Mouse (Mus musculus): ENCODE data around the gene Wnt8b. TPM values are rescaled to one million over a fixed set of nuclear protein-coding genes. Genes with fewer than 3 reads are reported as not detected.
"Not testable (repeated sequence)": the region's sequence is repeated elsewhere in the genome, so short reads cannot be mapped to it uniquely, and the experiment has no call there.

Wnt8b gene
- polyA plus RNA-seq, 1 experiment, result not detected

DNA sequence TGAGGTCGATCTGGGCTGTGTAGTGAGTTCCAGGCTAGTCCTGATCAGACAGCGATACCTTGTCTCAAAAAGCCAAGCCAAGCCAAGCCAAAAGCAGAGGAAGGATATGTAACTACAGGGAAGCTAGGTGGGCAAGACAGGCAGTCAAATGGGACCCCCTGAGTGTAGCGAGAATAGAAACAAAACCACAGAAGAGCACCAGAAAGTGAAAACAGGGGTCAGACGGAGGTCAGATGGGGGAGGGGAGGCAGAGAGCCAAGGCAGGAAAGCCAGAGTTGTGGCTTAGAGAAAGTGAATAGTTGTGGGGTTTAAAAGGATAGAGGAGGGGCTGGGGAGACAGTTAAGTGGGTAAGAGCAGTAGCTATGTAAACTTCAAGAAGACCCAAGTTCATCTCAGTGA lies 31.8 kb upstream of the Wnt8b start:
- Histone ChIP-seq H3K27ac (ENCODE audit: control insufficient read depth, insufficient read depth, low read depth, low read length, poor library complexity) (no peak overlapping the region), H3K4me3 (replicated peaks; ENCODE audit: control insufficient read depth, low read depth, low read length) (no peak overlapping the region), H3K4me1 (ENCODE audit: control insufficient read depth, insufficient read depth, low read length) (peaks cover 4% of the 10 kb centered on the region; the same call in 1 of the 2 replicates)
- 20% methylated on average over 4 of the region's 4 CpGs for WGBS
- TF ChIP-seq POLR2A (IDR thresholded peaks at IDR 0.05; ENCODE audit: borderline replicate concordance, control insufficient read depth, low read depth, low read length) (no peak), CTCF (IDR thresholded peaks at IDR 0.05; ENCODE audit: control insufficient read depth, insufficient read depth, low read length) (no peak)

DNA sequence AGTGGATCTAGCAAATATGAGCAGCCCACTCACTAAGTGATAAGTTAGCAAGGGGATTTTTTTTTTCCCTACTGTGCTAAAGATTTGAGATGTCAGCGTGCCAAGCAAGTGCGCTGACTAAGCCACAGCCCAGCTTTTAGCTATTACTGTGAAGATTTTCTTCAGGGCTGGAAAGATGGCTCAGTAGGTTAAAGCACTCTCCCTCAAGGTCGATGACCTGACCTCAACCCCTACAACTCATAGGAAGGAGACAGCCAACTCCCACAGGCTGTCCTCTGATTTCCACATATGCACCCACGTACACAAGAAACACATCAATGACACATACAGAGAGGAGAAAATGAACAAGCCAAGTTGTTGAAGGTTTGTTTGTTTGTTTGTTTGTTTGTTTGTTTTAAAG lies 31.1 kb upstream of the Wnt8b start:
- 79% methylated on average over 4 of the region's 4 CpGs for WGBS
- TF ChIP-seq CTCF (IDR thresholded peaks at IDR 0.05; ENCODE audit: control insufficient read depth, insufficient read depth, low read length), result no peak
- TF ChIP-seq POLR2A (IDR thresholded peaks at IDR 0.05; ENCODE audit: borderline replicate concordance, control insufficient read depth, low read depth, low read length), result no peak
- Histone ChIP-seq H3K4me1 (ENCODE audit: control insufficient read depth, insufficient read depth, low read length) (peaks cover 4% of the 10 kb centered on the region; the same call in 1 of the 2 replicates), H3K4me3 (replicated peaks; ENCODE audit: control insufficient read depth, low read depth, low read length) (no peak overlapping the region), H3K27ac (ENCODE audit: control insufficient read depth, insufficient read depth, low read depth, low read length, poor library complexity) (no peak overlapping the region)

DNA sequence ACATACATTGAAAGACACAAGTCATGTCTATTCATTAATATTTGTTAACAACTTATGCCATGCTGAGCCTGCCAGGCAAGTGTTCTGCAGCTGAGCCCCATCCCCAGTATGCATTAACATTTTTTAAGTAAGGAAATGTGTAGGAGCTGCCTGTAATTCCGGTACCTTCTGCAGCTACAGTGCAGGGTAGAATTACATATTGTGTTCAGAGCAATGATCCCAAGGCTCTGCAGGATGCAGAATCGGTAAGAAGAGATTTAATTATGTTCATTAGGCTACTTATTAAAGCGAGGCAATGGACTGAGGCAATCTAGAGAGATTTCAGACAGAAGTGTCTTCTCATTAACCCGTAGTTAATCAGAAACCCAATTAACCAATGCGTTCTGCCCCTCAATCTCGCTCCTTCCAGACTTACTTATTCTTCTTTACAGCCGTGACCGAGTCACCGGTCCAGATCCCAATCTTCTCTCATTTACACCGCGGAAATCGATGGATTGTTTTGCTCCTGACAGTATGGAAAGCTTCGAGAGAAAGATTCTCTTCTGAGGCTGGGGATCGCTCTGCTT lies 27.2 kb upstream of the Wnt8b start:
- 82% methylated on average over 14 of the region's 14 CpGs for WGBS
- not testable (repeated sequence) for H3K27ac ChIP-seq (ENCODE audit: control insufficient read depth, insufficient read depth, low read depth, low read length, poor library complexity); H3K4me1 ChIP-seq (ENCODE audit: control insufficient read depth, insufficient read depth, low read length); H3K4me3 ChIP-seq (replicated peaks; ENCODE audit: control insufficient read depth, low read depth, low read length)

GRCm38 (mm10) chr19:44474158-44474557 lies 19.1 kb upstream of the Wnt8b start:
- peak; percentile 97 for TF ChIP-seq CTCF (IDR thresholded peaks at IDR 0.05; ENCODE audit: control insufficient read depth, insufficient read depth, low read length)
- no peak for TF ChIP-seq POLR2A (IDR thresholded peaks at IDR 0.05; ENCODE audit: borderline replicate concordance, control insufficient read depth, low read depth, low read length)
- Histone ChIP-seq H3K27ac (ENCODE audit: control insufficient read depth, insufficient read depth, low read depth, low read length, poor library complexity) (no peak overlapping the region), H3K4me1 (ENCODE audit: control insufficient read depth, insufficient read depth, low read length) (no peaks in the 10 kb centered on the region), H3K4me3 (replicated peaks; ENCODE audit: control insufficient read depth, low read depth, low read length) (no peak overlapping the region)
- 4% methylated on average over 10 of the region's 10 CpGs for WGBS

- no peak for TF ChIP-seq CTCF (IDR thresholded peaks at IDR 0.05; ENCODE audit: control insufficient read depth, insufficient read depth, low read length)
- TF ChIP-seq POLR2A (IDR thresholded peaks at IDR 0.05; ENCODE audit: borderline replicate concordance, control insufficient read depth, low read depth, low read length), result no peak
- WGBS, result 80% methylated on average over 6 of the region's 6 CpGs
- Histone ChIP-seq H3K27ac (ENCODE audit: control insufficient read depth, insufficient read depth, low read depth, low read length, poor library complexity) (no peak overlapping the region), H3K4me3 (replicated peaks; ENCODE audit: control insufficient read depth, low read depth, low read length) (no peak overlapping the region), H3K4me1 (ENCODE audit: control insufficient read depth, insufficient read depth, low read length) (no peaks in the 10 kb centered on the region)
Measured at GRCm38 (mm10) chr19:44475268-44475667, 18.0 kb upstream of the Wnt8b start.

GRCm38 (mm10) chr19:44476541-44476940 lies 16.7 kb upstream of the Wnt8b start:
- Histone ChIP-seq H3K4me1 (ENCODE audit: control insufficient read depth, insufficient read depth, low read length) (no peaks in the 10 kb centered on the region), H3K4me3 (replicated peaks; ENCODE audit: control insufficient read depth, low read depth, low read length) (no peak overlapping the region), H3K27ac (ENCODE audit: control insufficient read depth, insufficient read depth, low read depth, low read length, poor library complexity) (no peak overlapping the region)
- 49% methylated on average over 3 of the region's 3 CpGs for WGBS
- TF ChIP-seq POLR2A (IDR thresholded peaks at IDR 0.05; ENCODE audit: borderline replicate concordance, control insufficient read depth, low read depth, low read length), result no peak
- no peak for TF ChIP-seq CTCF (IDR thresholded peaks at IDR 0.05; ENCODE audit: control insufficient read depth, insufficient read depth, low read length)

GRCm38 (mm10) chr19:44487266-44487665 lies 6.0 kb upstream of the Wnt8b start:
- peak; percentile 86 for TF ChIP-seq CTCF (IDR thresholded peaks at IDR 0.05; ENCODE audit: control insufficient read depth, insufficient read depth, low read length)
- no peak for TF ChIP-seq POLR2A (IDR thresholded peaks at IDR 0.05; ENCODE audit: borderline replicate concordance, control insufficient read depth, low read depth, low read length)
- 12% methylated on average over 8 of the region's 8 CpGs for WGBS
- H3K4me1 ChIP-seq (ENCODE audit: control insufficient read depth, insufficient read depth, low read length), result no peaks in the 10 kb centered on the region
- H3K4me3 ChIP-seq (replicated peaks; ENCODE audit: control insufficient read depth, low read depth, low read length), result no peak overlapping the region
- no peak overlapping the region for H3K27ac ChIP-seq (ENCODE audit: control insufficient read depth, insufficient read depth, low read depth, low read length, poor library complexity)

DNA sequence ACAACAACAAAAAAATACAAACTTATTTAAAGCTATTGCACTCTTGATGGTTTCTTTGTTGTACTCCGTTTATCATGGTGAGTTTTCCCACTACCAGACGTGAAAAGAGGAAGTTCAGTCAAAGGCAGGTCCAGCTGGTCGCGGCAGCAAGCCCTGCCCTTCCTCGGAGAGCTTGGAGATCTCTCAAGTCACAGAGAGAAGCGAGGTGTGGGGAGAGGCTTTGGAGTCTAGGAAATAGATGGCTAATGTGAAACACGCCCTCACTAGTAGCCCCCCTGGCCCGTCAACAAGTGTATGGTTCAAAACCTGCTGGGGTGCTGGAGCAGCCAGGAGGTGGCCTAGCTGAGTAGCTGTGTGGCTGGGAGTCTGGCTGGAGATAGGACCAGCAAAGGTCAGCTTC lies 3.2 kb downstream of the Wnt8b start:
- WGBS, result under 1% methylated on average over 8 of the region's 8 CpGs
- H3K27ac ChIP-seq (ENCODE audit: control insufficient read depth, insufficient read depth, low read depth, low read length, poor library complexity), result no peak overlapping the region

DNA sequence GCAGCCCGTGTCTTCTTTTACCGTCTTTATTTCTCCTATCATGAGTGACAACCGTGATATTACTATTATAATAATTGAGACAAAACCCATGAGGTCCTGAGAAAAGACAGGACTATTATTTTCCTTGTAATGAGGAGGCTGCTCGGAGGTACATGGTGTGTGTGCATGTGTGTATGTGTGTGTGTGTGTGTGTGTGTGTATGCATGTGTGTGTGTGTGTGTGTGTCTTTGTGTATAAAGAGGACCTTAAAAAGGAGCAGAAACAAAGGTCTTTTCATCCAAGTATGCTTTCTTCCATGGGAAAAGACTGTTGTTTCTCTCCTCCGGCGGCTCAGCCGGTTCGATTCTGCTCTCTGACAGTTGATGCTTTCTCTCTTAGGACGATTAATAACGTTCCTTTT lies 3.7 kb downstream of the Wnt8b start:
- Histone ChIP-seq H3K27ac (ENCODE audit: control insufficient read depth, insufficient read depth, low read depth, low read length, poor library complexity) (no peak overlapping the region), H3K4me1 (ENCODE audit: control insufficient read depth, insufficient read depth, low read length) (no peaks in the 10 kb centered on the region), H3K4me3 (replicated peaks; ENCODE audit: control insufficient read depth, low read depth, low read length) (no peak overlapping the region)
- 66% methylated on average over 10 of the region's 10 CpGs for WGBS
- TF ChIP-seq POLR2A (IDR thresholded peaks at IDR 0.05; ENCODE audit: borderline replicate concordance, control insufficient read depth, low read depth, low read length) (no peak), CTCF (IDR thresholded peaks at IDR 0.05; ENCODE audit: control insufficient read depth, insufficient read depth, low read length) (no peak)

More for the DNA sequence above, 3.2 kb downstream of the Wnt8b start:
- TF ChIP-seq POLR2A (IDR thresholded peaks at IDR 0.05; ENCODE audit: borderline replicate concordance, control insufficient read depth, low read depth, low read length) (no peak), CTCF (IDR thresholded peaks at IDR 0.05; ENCODE audit: control insufficient read depth, insufficient read depth, low read length) (no peak)
- Histone ChIP-seq H3K4me1 (ENCODE audit: control insufficient read depth, insufficient read depth, low read length) (no peaks in the 10 kb centered on the region), H3K4me3 (replicated peaks; ENCODE audit: control insufficient read depth, low read depth, low read length) (no peak overlapping the region)

All from bone marrow, adult 2 months (tissue).